Mouse (Mus musculus): ENCODE results near the gene Pde6b. TPM values are rescaled to one million over a fixed set of nuclear protein-coding genes. Genes with fewer than 3 reads are reported as not detected.

The Pde6b gene
- total and polyA plus RNA-seq, 3 experiments: 0.49 TPM; not detected in 2

DNA sequence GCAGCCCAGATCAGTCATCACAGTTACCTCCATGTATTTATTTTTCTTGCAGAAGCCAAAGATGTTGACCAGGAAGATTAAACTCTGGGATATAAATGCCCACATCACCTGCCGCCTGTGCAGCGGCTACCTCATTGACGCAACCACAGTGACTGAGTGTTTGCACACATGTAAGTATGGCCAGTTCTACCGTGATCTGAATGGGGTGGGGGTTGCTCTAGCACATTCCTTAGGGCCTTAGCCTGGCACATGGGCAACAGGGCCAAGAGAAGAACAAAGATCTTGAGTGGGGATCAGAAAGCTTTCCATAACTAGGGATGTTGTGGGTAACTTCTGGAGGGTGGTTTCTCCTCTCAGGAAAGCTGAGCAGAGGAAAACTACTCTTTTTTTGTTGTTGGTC lies 85.5 kb downstream of the Pde6b start:
- H3K36me3 ChIP-seq (replicated peaks): peaks cover 92% of the 10 kb centered on the region
- H3K27me3 ChIP-seq (ENCODE audit: insufficient read depth, low read length): no peaks in the 10 kb centered on the region
- no peak overlapping the region for H3K4me3 ChIP-seq (ENCODE audit: low read depth, low read length)
- TF ChIP-seq GATA1 (IDR thresholded peaks at IDR 0.05; ENCODE audit: borderline replicate concordance, low read length): no peak
- no peak for TF ChIP-seq CTCF (IDR thresholded peaks at IDR 0.05; ENCODE audit: low read depth, low read length)
- TF ChIP-seq POLR2AphosphoS5 (IDR thresholded peaks at IDR 0.05; ENCODE audit: insufficient replicate concordance, low read depth, low read length): no peak
- no peak for TF ChIP-seq TAL1 (conservative IDR thresholded peaks at IDR 0.05; ENCODE audit: low read depth, low read length)
- TF ChIP-seq GATA2 (IDR thresholded peaks at IDR 0.05; ENCODE audit: borderline replicate concordance, low read depth, low read length): no peak
- no peak for ATAC-seq (ENCODE audit: extremely low read depth, insufficient number of reproducible peaks, low FRiP score, poor library complexity, severe bottlenecking)
- DNase-seq (ENCODE audit: low spot score): no peak
- no peaks in the 10 kb centered on the region; the same call in 1 of the 2 replicates for H3K4me1 ChIP-seq (ENCODE audit: insufficient read depth, low read depth, low read length)
- no peaks in the 10 kb centered on the region for H3K9me3 ChIP-seq (replicated peaks)

DNA sequence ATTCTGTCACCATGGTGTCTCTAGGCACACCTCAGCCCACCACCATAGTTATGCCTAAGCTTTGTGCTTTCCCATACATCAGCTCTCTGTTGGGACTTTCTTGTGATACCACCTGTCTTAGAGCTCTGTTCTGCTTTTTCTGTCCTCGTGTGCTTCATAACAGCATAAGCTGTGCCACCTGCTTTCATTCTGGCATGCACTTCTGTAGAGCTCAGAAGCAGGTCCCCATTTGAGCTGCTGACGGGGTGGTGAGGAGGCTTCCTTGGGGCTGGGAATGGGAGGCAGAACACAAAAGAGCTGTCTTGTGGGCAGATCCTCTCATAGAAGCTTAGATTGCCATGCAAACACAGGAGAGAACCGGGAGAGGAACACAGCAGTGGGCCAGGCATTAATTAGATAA lies 87.8 kb downstream of the Pde6b start:
- TF ChIP-seq GATA2 (IDR thresholded peaks at IDR 0.05; ENCODE audit: borderline replicate concordance, low read depth, low read length): no peak
- no peak for TF ChIP-seq POLR2AphosphoS5 (IDR thresholded peaks at IDR 0.05; ENCODE audit: insufficient replicate concordance, low read depth, low read length)
- TF ChIP-seq GATA1 (IDR thresholded peaks at IDR 0.05; ENCODE audit: borderline replicate concordance, low read length): no peak
- no peak for TF ChIP-seq TAL1 (conservative IDR thresholded peaks at IDR 0.05; ENCODE audit: low read depth, low read length)
- no peak for TF ChIP-seq CTCF (IDR thresholded peaks at IDR 0.05; ENCODE audit: low read depth, low read length)
- Histone ChIP-seq H3K4me3 (ENCODE audit: low read depth, low read length) (no peak overlapping the region), H3K27me3 (ENCODE audit: insufficient read depth, low read length) (no peaks in the 10 kb centered on the region), H3K9me3 (replicated peaks) (no peaks in the 10 kb centered on the region), H3K36me3 (replicated peaks) (peaks cover 80% of the 10 kb centered on the region), H3K4me1 (ENCODE audit: insufficient read depth, low read depth, low read length) (no peaks in the 10 kb centered on the region; the same call in 1 of the 2 replicates)
- ATAC-seq (ENCODE audit: extremely low read depth, insufficient number of reproducible peaks, low FRiP score, poor library complexity, severe bottlenecking) (no peak), DNase-seq (ENCODE audit: low spot score) (no peak)

Other genes with a start within 250 kb of the Pde6b start
- gene Dr1, start 119.5 kb upstream of the Pde6b start, total RNA-seq (2014; fragmentation: Nextera tagmentation): 87.7 and 91.5 TPM in 2 replicates
- gene Dr1, start 119.5 kb upstream of the Pde6b start, total RNA-seq (2017): 59.1 and 66.4 TPM in 2 replicates
- gene Dr1, start 119.5 kb upstream of the Pde6b start, polyA plus RNA-seq (2012): 29.9 and 42.5 TPM in 2 replicates
- 6.1 and 11.7 TPM in 2 replicates for gene Pigg, start 75.8 kb upstream of the Pde6b start, total RNA-seq (2014; fragmentation: Nextera tagmentation)
- 11.3 and 11.4 TPM in 2 replicates for gene Pigg, start 75.8 kb upstream of the Pde6b start, total RNA-seq (2017)
- 1.3 and 2.0 TPM in 2 replicates for gene Pigg, start 75.8 kb upstream of the Pde6b start, polyA plus RNA-seq (2012)
- gene Gm42517, start 20.5 kb upstream of the Pde6b start, total RNA-seq (2014; fragmentation: Nextera tagmentation): not detected in 2 replicates
- gene Gm42517, start 20.5 kb upstream of the Pde6b start, total RNA-seq (2017): not detected in 2 replicates
- gene Gm42517, start 20.5 kb upstream of the Pde6b start, polyA plus RNA-seq (2012): not detected in 2 replicates
- 30.0 and 31.6 TPM in 2 replicates for gene Atp5k, start 46.1 kb downstream of the Pde6b start, total RNA-seq (2014; fragmentation: Nextera tagmentation)
- 175 and 374 TPM in 2 replicates for gene Atp5k, start 46.1 kb downstream of the Pde6b start, total RNA-seq (2017)
- 49.1 and 74.2 TPM in 2 replicates for gene Atp5k, start 46.1 kb downstream of the Pde6b start, polyA plus RNA-seq (2012)
- gene Mfsd7a, start 60.5 kb downstream of the Pde6b start, total RNA-seq (2014; fragmentation: Nextera tagmentation): not detected in 2 replicates
- 0.05 TPM in 1 of 2 replicates, not detected in the other for gene Mfsd7a, start 60.5 kb downstream of the Pde6b start, total RNA-seq (2017)
- not detected in 2 replicates for gene Mfsd7a, start 60.5 kb downstream of the Pde6b start, polyA plus RNA-seq (2012)
- gene Pcgf3, start 72.8 kb downstream of the Pde6b start, total RNA-seq (2014; fragmentation: Nextera tagmentation): 18.5 and 23.4 TPM in 2 replicates
- 8.7 and 9.0 TPM in 2 replicates for gene Pcgf3, start 72.8 kb downstream of the Pde6b start, total RNA-seq (2017)
- 9.4 and 10.3 TPM in 2 replicates for gene Pcgf3, start 72.8 kb downstream of the Pde6b start, polyA plus RNA-seq (2012)
- not detected in 2 replicates for gene Cplx1, start 161.6 kb downstream of the Pde6b start, total RNA-seq (2014; fragmentation: Nextera tagmentation)
- 0.05 and 0.06 TPM in 2 replicates for gene Cplx1, start 161.6 kb downstream of the Pde6b start, total RNA-seq (2017)
- not detected in 2 replicates for gene Cplx1, start 161.6 kb downstream of the Pde6b start, polyA plus RNA-seq (2012)
- gene Gak, start 241.4 kb downstream of the Pde6b start, total RNA-seq (2014; fragmentation: Nextera tagmentation): 119 and 124 TPM in 2 replicates
- 108 and 116 TPM in 2 replicates for gene Gak, start 241.4 kb downstream of the Pde6b start, total RNA-seq (2017)
- 84.2 and 96.4 TPM in 2 replicates for gene Gak, start 241.4 kb downstream of the Pde6b start, polyA plus RNA-seq (2012)
- 38.0 and 51.5 TPM in 2 replicates for gene Tmem175, start 241.4 kb downstream of the Pde6b start, total RNA-seq (2014; fragmentation: Nextera tagmentation)
- 22.4 and 22.9 TPM in 2 replicates for gene Tmem175, start 241.4 kb downstream of the Pde6b start, total RNA-seq (2017)
- gene Tmem175, start 241.4 kb downstream of the Pde6b start, polyA plus RNA-seq (2012): 2.2 and 4.4 TPM in 2 replicates

Data from G1E (cell line).